Mouse (Mus musculus) C2C12 (cell line): ENCODE data around the gene E030030I06Rik. TPM values are rescaled to one million over a fixed set of nuclear protein-coding genes. Genes with fewer than 3 reads are reported as not detected.
"Not testable (repeated sequence)": the region's sequence is repeated elsewhere in the genome, so short reads cannot be mapped to it uniquely, and the experiment has no call there.

Experiments
- H3K27me3 ChIP-seq: one replicate; pipeline ENCODE4 v1.6.1; 2011; ENCODE audit not compliant: control insufficient read depth, insufficient read depth, insufficient read length
- H3K36me3 ChIP-seq: one replicate; pipeline ENCODE4 v1.6.1; 2011; ENCODE audit not compliant: control insufficient read depth, insufficient read depth
- H3K4me3 ChIP-seq: one replicate; pipeline ENCODE4 v1.5.1; 2011; ENCODE audit warnings: mild to moderate bottlenecking, control low read depth; ENCODE audit not compliant: poor library complexity, insufficient read depth, severe bottlenecking
- H3K79me2 ChIP-seq: one replicate; pipeline ENCODE4 v1.6.1; 2011; ENCODE audit not compliant: control insufficient read depth, insufficient read depth
- H3K79me3 ChIP-seq: one replicate; pipeline ENCODE4 v1.6.1; 2011; ENCODE audit warnings: low read depth, control low read depth
- H3ac ChIP-seq: one replicate; pipeline ENCODE3; 2011; ENCODE audit warnings: low read depth; ENCODE audit not compliant: control insufficient read depth, insufficient read length
- CEBPB ChIP-seq: IDR thresholded peaks from one replicate; pipeline ENCODE4 v1.6.1; 2011; ENCODE audit warnings: low read depth, mild to moderate bottlenecking, control low read depth, moderate library complexity
- CTCF ChIP-seq: IDR thresholded peaks from one replicate; pipeline ENCODE4 v1.5.1; 2011; ENCODE audit not compliant: control insufficient read depth, insufficient read depth, insufficient read length
- FOSL1 ChIP-seq: IDR thresholded peaks from one replicate; pipeline ENCODE4 v1.8.0; 2011; ENCODE audit warnings: mild to moderate bottlenecking, low read length; ENCODE audit not compliant: poor library complexity, insufficient read depth, severe bottlenecking
- MAX ChIP-seq: IDR thresholded peaks from one replicate; pipeline ENCODE4 v1.6.1; 2011; ENCODE audit warnings: mild to moderate bottlenecking, control low read depth
- MYOD1 ChIP-seq: IDR thresholded peaks from one replicate; pipeline ENCODE4 v1.6.1; 2011; ENCODE audit warnings: low read depth; ENCODE audit not compliant: control insufficient read depth, insufficient read length
- MYOG ChIP-seq: IDR thresholded peaks from one replicate; pipeline ENCODE4 v1.6.1; 2011; ENCODE audit not compliant: control insufficient read depth, insufficient read length; ENCODE audit errors: extremely low read depth
- USF1 ChIP-seq: IDR thresholded peaks from one replicate; pipeline ENCODE4 v1.6.1; 2011; ENCODE audit warnings: low read depth, mild to moderate bottlenecking, control low read depth, moderate library complexity
- polyA plus RNA-seq: library from polyadenylated mRNA; unstranded; fragments of >200 nt; fragmentation: generic; extraction: Trizol; gene quantifications from one replicate; pipeline ENCODE4 v1.2.1, GENCODE M21; 2012; ENCODE audit warnings: missing spikeins

The E030030I06Rik gene
- polyA plus RNA-seq, 1 experiment: 5.5 TPM

DNA sequence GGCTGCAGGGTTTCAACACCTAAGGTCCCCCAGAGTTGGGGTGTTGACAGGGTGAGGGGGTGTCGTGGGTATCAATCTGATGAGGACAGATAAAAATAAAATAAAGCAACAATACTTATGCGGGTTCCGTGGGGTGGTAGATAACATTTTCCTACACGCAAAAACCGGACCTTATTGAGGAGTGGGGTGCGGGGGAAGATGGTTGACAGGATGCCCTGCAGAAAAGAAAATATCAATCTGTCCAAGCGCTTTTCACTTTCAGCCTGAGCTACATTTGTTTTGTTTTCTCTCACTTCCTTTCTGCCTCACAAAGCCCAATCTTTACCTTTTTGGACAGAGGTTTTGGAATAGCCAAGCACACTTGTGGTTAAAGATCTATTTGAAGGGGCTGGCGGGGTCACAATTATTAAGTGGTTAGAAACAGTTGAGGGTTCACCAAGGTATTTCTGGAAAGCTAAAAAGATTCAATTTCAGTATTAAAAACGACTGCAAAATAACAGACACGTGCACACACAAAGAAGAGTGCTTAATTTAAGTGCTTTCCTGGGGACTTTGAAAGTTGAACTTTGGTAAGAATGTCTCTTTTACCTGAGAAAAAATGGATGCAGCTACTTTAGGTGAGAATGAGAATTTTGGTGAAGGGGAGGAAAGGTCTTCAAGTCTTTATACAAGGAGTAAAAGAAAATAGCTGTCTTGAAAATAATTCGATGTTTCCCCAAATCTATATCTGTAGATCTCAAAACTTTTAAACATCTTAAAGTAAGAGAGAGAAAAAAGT, 3.0 kb upstream of the E030030I06Rik start:
- H3K27me3 ChIP-seq: peaks cover 27% of the 10 kb centered on the region
- peaks cover 15% of the 10 kb centered on the region for H3K79me2 ChIP-seq
- H3K79me3 ChIP-seq, H3K4me3 ChIP-seq, H3ac ChIP-seq, H3K36me3 ChIP-seq: not testable (repeated sequence)

DNA sequence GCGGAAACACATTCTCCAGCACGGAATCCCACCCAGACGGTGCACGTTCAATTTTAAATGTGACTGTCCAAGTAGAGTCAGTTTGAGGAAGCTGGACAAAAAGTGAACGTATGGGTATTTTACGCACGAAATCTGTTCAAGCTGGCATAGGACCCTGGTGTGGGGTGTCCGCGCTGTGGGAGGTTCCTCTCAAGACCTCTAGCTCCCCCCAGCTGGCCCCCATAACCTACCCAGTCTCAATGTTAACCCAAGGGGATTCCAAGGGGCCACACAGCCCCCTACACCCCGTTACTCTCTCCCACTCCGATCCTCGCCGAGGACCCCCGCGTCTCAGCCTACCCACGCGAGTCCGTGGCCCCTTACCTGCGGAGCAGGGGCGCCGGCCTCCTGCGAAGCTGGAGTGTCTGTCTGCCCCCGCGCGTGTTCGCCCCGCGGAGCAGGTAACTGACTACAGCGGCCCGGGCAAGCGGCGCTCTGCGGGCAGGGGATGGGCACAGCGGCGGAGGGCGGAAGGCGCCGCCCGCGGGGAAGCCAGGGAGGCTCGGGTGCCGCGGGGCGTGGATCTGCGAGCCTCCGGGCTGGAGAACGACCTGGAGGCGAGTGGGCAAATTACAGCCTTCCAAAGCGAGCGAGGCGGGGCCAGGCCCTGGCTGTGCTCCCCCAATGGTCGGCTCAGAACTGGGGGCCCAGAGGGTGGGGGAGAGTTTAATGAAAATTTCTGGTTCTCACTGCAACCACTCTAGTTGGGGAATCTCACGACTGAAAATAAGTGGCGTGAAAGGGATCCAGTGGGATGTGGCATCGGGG, 2.2 kb upstream of the E030030I06Rik start:
- peaks cover 27% of the 10 kb centered on the region for H3K27me3 ChIP-seq
- not testable (repeated sequence) for H3ac ChIP-seq, H3K79me3 ChIP-seq, H3K36me3 ChIP-seq, H3K4me3 ChIP-seq
- H3K79me2 ChIP-seq: peaks cover 22% of the 10 kb centered on the region

DNA sequence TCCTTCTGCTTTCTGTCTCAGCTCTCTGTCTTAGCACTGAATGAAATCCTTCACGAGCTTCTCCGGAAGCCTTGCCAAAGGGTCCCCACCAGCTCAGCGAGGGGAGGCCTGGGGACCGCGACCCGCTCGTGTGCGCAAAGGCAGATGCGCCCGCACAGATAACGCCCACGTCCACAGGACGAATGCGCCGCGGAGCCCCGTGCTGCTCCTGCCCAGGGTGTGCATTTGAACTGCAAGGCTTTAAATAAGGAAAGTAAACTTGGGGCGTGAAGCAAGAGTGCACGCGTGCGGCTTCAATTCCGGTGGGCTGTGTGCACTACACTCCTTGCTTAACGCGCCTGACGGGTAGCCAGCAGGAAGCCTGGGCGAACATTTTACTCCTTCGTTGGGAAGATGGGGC, 1.5 kb upstream of the E030030I06Rik start:
- no peak for TF ChIP-seq MYOG
- TF ChIP-seq CTCF: no peak
- TF ChIP-seq MYOD1: no peak
- peaks cover 11% of the 10 kb centered on the region for H3K79me3 ChIP-seq
- H3K27me3 ChIP-seq: peaks cover 25% of the 10 kb centered on the region
- H3K36me3 ChIP-seq: peaks cover 7% of the 10 kb centered on the region
- H3ac ChIP-seq: no peak overlapping the region
- H3K79me2 ChIP-seq: peaks cover 23% of the 10 kb centered on the region
- no peak overlapping the region for H3K4me3 ChIP-seq

GRCm38 (mm10) chr10:22149691-22150465, 808 bp upstream of the E030030I06Rik start:
- Histone ChIP-seq H3K79me2 (peaks cover 28% of the 10 kb centered on the region), H3ac (peak overlapping the region; percentile 53), H3K27me3 (peaks cover 23% of the 10 kb centered on the region), H3K4me3 (peak overlapping the region; percentile 76), H3K36me3 (peaks cover 12% of the 10 kb centered on the region), H3K79me3 (peaks cover 14% of the 10 kb centered on the region)
- TF ChIP-seq USF1 (no peak), CEBPB (no peak), CTCF (no peak), MYOG (no peak), MAX (no peak), FOSL1 (no peak), MYOD1 (no peak)

GRCm38 (mm10) chr10:22148441-22149072, 513 bp downstream of the E030030I06Rik start:
- Histone ChIP-seq H3K79me3 (peaks cover 14% of the 10 kb centered on the region), H3ac (peak overlapping the region; percentile 94), H3K79me2 (peaks cover 28% of the 10 kb centered on the region), H3K27me3 (peaks cover 17% of the 10 kb centered on the region), H3K4me3 (peak overlapping the region; percentile 76), H3K36me3 (peaks cover 12% of the 10 kb centered on the region)
- TF ChIP-seq MYOG (no peak), USF1 (no peak), CEBPB (no peak), CTCF (peak; percentile 17), MYOD1 (no peak), FOSL1 (no peak), MAX (no peak)
